Mouse (Mus musculus): ENCODE results near the gene Tdpoz4. TPM values are rescaled to one million over a fixed set of nuclear protein-coding genes. Genes with fewer than 3 reads are reported as not detected.

Gene Tdpoz4
- not detected for polyA plus RNA-seq (2014; fragmentation: Illumina TruSeq; extraction: RNeasy Lipid Tissue Mini Kit (QIAGEN cat#74804); ENCODE audit: low read depth, low replicate concordance)

GRCm38 (mm10) chr3:93796098-93796497, at the start of gene Tdpoz4:
Gene Tdpoz4 (plus strand): TSS chr3:93796398.

GRCm38 (mm10) chr3:93772700-93773099, 23.5 kb upstream of the Tdpoz4 start, which contains the start of gene Gm5773:
Gene Gm5773 (plus strand): TSS chr3:93773000.

GRCm38 (mm10) chr3:93825720-93826119, 29.5 kb downstream of the Tdpoz4 start, which contains the start of gene Tdpoz3:
Gene Tdpoz3 (plus strand): TSS chr3:93826020.

Other genes starting within 250 kb of the Tdpoz4 start
- 98.9 TPM for gene S100a10, start 241.3 kb upstream of the Tdpoz4 start, polyA plus RNA-seq (2014; fragmentation: Illumina TruSeq; extraction: RNeasy Lipid Tissue Mini Kit (QIAGEN cat#74804); ENCODE audit: low read depth, low replicate concordance)
- not detected for gene Tdpoz2, start 143.7 kb upstream of the Tdpoz4 start, polyA plus RNA-seq (2014; fragmentation: Illumina TruSeq; extraction: RNeasy Lipid Tissue Mini Kit (QIAGEN cat#74804); ENCODE audit: low read depth, low replicate concordance)
- gene Tdpoz1, start 120.1 kb upstream of the Tdpoz4 start, polyA plus RNA-seq (2014; fragmentation: Illumina TruSeq; extraction: RNeasy Lipid Tissue Mini Kit (QIAGEN cat#74804); ENCODE audit: low read depth, low replicate concordance) = not detected
- not detected for gene Gm37596, start 103.3 kb upstream of the Tdpoz4 start, polyA plus RNA-seq (2014; fragmentation: Illumina TruSeq; extraction: RNeasy Lipid Tissue Mini Kit (QIAGEN cat#74804); ENCODE audit: low read depth, low replicate concordance)
- not detected for gene Gm5773, start 23.4 kb upstream of the Tdpoz4 start, polyA plus RNA-seq (2014; fragmentation: Illumina TruSeq; extraction: RNeasy Lipid Tissue Mini Kit (QIAGEN cat#74804); ENCODE audit: low read depth, low replicate concordance)
- not detected for gene Tdpoz3, start 29.6 kb downstream of the Tdpoz4 start, polyA plus RNA-seq (2014; fragmentation: Illumina TruSeq; extraction: RNeasy Lipid Tissue Mini Kit (QIAGEN cat#74804); ENCODE audit: low read depth, low replicate concordance)
- not detected for gene Gm9117, start 147.1 kb downstream of the Tdpoz4 start, polyA plus RNA-seq (2014; fragmentation: Illumina TruSeq; extraction: RNeasy Lipid Tissue Mini Kit (QIAGEN cat#74804); ENCODE audit: low read depth, low replicate concordance)
- not detected for gene Tdpoz5, start 164.9 kb downstream of the Tdpoz4 start, polyA plus RNA-seq (2014; fragmentation: Illumina TruSeq; extraction: RNeasy Lipid Tissue Mini Kit (QIAGEN cat#74804); ENCODE audit: low read depth, low replicate concordance)

All from heart, adult 10 weeks (tissue).